Mouse (Mus musculus) T-helper 17 cell (primary cell): ENCODE measurements around the gene Tiam1.

ENCODE experiments used
- in situ Hi-C, 2 experiments: fragments of 300-600 bp; cut with MboI, MseI; formaldehyde crosslinking; loops; 1 replicate in 1 of 2; 2 replicates in 1 of 2; pipeline ENCODE4 v1.15.1; 2025; ENCODE audit warnings: high pct_unique_total_duplicates in 2 of 2

Tiam1 gene

GRCm38 (mm10) chr16:90069197-90069596 is 74.4 kb downstream of the Tiam1 start:
- in situ Hi-C loops, result no loop called here

- in situ Hi-C loops, result no loop called here
Measured at GRCm38 (mm10) chr16:90052905-90053519, 90.6 kb downstream of the Tiam1 start.

- in situ Hi-C loops, result no loop called here
Measured at GRCm38 (mm10) chr16:90052409-90052808, 91.2 kb downstream of the Tiam1 start.

- in situ Hi-C loops, result no loop called here
Measured at GRCm38 (mm10) chr16:90051051-90051450, 92.5 kb downstream of the Tiam1 start.

- in situ Hi-C loops, result no loop called here
Measured at GRCm38 (mm10) chr16:90047841-90048240, 95.7 kb downstream of the Tiam1 start.

GRCm38 (mm10) chr16:90046494-90047158 is 96.9 kb downstream of the Tiam1 start:
- in situ Hi-C loops, result no loop called here

- in situ Hi-C loops, result no loop called here
Measured at GRCm38 (mm10) chr16:90045611-90046010, 98.0 kb downstream of the Tiam1 start.

GRCm38 (mm10) chr16:90044004-90044754 is 99.4 kb downstream of the Tiam1 start:
- in situ Hi-C loops, result no loop called here

GRCm38 (mm10) chr16:90042874-90043273 is 100.7 kb downstream of the Tiam1 start:
- in situ Hi-C loops, result no loop called here

GRCm38 (mm10) chr16:90042386-90042785 is 101.2 kb downstream of the Tiam1 start:
- in situ Hi-C loops, result no loop called here

GRCm38 (mm10) chr16:90040771-90041364 is 102.7 kb downstream of the Tiam1 start:
- in situ Hi-C loops, result no loop called here

- in situ Hi-C loops, result no loop called here
Measured at GRCm38 (mm10) chr16:90035595-90036110, 107.9 kb downstream of the Tiam1 start.

GRCm38 (mm10) chr16:90030355-90030754 is 113.2 kb downstream of the Tiam1 start:
- in situ Hi-C loops, result no loop called here

- in situ Hi-C loops, result loop anchor here in 1 of 2 experiments (5.0 to 10.0 kb wide), 2 partner anchors 261 to 1187 kb away; no protein-coding TSS in a partner anchor
Measured at GRCm38 (mm10) chr16:90027886-90028285, 115.7 kb downstream of the Tiam1 start.

GRCm38 (mm10) chr16:90025526-90026172 is 117.9 kb downstream of the Tiam1 start:
- in situ Hi-C loops, result loop anchor here in 1 of 2 experiments (5.0 to 10.0 kb wide), 2 partner anchors 258 to 1189 kb away; no protein-coding TSS in a partner anchor

- in situ Hi-C loops, result loop anchor here in 1 of 2 experiments (10.0 kb wide), 1 partner anchor 1191 kb away; no protein-coding TSS in a partner anchor
Measured at GRCm38 (mm10) chr16:90023665-90024010, 119.9 kb downstream of the Tiam1 start.

- in situ Hi-C loops, result loop anchor here in 1 of 2 experiments (10.0 kb wide), 1 partner anchor 1192 kb away; no protein-coding TSS in a partner anchor
Measured at GRCm38 (mm10) chr16:90022932-90023664, 120.5 kb downstream of the Tiam1 start.

- in situ Hi-C loops, result no loop called here
Measured at GRCm38 (mm10) chr16:90016046-90016445, 127.5 kb downstream of the Tiam1 start.

GRCm38 (mm10) chr16:90014596-90014995 is 129.0 kb downstream of the Tiam1 start:
- in situ Hi-C loops, result loop anchor here in 1 of 2 experiments (5.0 kb wide), 1 partner anchor 87 kb away; no protein-coding TSS in a partner anchor

- in situ Hi-C loops, result loop anchor here in 1 of 2 experiments (5.0 kb wide), 1 partner anchor 84 kb away; no protein-coding TSS in a partner anchor
Measured at GRCm38 (mm10) chr16:90011521-90012181, 131.9 kb downstream of the Tiam1 start.
